Mouse (Mus musculus): ENCODE results near the gene Rapgef4. TPM values are rescaled to one million over a fixed set of nuclear protein-coding genes. Genes with fewer than 3 reads are reported as not detected.
"Not testable (repeated sequence)": the region's sequence is repeated elsewhere in the genome, so short reads cannot be mapped to it uniquely, and the experiment has no call there.

Rapgef4 gene
- polyA plus RNA-seq, 1 experiment: 4.0 TPM

- no peak for DNase-seq (ENCODE audit: low read depth)
Observed at GRCm38 (mm10) chr2:72026506-72026905, 45.5 kb downstream of the Rapgef4 start.

- DNase-seq (ENCODE audit: low read depth): no peak
Observed at GRCm38 (mm10) chr2:72029081-72029480, 48.0 kb downstream of the Rapgef4 start.

DNA sequence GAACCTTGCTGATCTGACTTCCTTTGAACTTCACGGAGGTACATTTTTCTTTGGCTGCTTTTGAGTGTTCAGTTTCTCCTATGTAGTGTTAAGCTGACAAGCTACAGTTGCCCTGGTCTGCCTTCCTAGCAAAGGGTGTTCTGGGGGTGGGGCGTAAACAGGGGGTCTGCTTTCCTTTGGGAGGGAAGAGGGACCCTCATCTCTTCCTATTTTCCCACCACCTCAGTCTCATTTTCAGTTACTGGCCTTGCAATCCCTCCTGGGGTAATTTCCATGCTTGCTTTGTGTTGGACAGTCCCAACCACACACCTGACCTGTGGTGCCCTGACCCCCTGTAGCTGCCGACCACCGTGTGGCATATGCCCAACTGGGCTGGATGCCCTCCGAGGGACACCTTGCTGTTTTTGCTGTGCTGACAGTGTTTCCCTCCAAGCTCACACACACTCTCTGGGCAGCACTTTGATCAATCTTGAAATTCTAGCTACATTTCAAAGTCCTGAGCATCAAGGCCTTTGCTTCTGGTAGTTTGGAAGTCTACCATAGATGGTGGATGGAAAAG, 48.6 kb downstream of the Rapgef4 start:
- DNase-seq (ENCODE audit: low read depth): no peak

DNA sequence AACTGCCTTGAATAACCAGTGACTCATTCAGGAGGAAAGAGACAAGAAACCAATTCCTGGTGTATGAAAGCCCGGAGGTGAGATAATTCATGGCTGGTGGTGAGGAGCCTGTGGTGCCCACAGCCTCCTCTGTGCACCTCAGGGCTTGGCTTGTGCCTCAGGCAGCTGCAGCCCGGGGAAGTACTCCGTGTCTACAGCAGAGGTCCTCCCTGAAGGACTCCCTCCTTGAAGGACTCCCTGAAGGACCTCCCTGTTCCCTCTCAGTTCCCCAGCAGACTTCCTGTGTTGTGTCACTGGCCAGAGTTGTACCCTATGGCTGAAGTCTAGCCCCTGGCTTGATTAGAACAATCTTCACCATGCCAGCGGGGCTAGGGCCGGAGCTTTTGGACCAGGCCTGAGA, 50.7 kb downstream of the Rapgef4 start:
- DNase-seq (ENCODE audit: low read depth): no peak

DNA sequence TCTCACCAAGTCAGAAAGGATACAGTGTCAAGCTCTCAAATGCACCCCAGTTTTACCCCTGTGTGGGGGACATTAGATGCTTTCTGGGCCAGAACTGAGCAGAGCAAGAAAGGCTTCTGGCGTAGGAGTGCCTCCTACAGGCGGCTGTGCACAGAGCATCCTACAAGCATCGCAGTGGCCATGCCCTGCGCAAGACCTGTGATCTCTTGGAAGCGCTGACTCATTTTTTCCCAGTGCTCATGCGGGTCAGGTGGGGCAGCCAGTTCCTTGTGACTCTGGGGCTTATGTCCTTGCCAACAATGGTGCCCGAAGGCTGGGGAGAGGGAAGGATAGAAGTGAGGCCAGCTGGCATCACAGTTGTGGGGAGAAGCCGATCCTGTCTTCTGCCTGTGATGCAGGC, 54.6 kb downstream of the Rapgef4 start:
- no peak for DNase-seq (ENCODE audit: low read depth)

DNA sequence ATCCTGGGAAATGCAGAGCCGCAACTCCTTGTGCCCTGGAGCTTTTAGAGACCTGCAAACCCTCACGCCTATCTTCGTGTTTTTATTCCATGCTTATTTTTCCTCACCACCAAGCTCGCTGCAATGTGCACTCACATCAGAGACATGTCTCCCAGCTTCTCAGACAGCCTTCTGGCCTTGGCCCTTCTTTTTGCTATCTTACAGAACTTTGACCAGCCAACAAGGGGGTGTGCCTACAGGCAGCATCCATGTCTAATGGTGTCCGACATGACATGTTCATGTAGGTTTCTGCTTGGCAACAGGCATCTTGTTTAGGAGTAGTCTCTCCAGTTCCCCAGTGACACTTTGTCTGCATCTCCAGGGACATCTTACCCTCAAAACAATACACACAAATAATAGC, 56.3 kb downstream of the Rapgef4 start:
- DNase-seq (ENCODE audit: low read depth): no peak

- no peak for DNase-seq (ENCODE audit: low read depth)
Observed at GRCm38 (mm10) chr2:72038235-72038634, 57.2 kb downstream of the Rapgef4 start.

- no peak for DNase-seq (ENCODE audit: low read depth)
Observed at GRCm38 (mm10) chr2:72038651-72039251, 57.7 kb downstream of the Rapgef4 start.

GRCm38 (mm10) chr2:72039522-72040045, 58.5 kb downstream of the Rapgef4 start:
- no peak for DNase-seq (ENCODE audit: low read depth)

DNA sequence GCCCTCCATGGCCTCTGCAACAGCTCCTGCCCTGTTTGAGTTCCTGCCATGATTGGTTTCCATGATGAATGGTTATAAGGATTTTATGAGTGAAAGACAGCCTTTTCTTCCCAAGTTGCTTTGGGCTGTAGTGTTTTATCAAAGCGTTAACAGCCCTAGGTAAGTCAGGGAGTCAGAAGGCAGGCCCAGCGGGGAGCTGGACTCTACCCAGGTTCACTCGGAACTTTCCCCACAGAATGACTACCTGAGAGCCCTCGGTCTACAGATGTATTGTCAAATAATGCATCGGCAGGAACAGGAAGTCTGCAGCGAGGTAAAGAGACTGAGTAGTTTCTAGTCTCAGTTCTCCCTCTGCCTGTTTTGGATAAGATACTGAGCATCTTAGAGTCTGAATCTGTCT, 60.0 kb downstream of the Rapgef4 start:
- no peak for DNase-seq (ENCODE audit: low read depth)

DNA sequence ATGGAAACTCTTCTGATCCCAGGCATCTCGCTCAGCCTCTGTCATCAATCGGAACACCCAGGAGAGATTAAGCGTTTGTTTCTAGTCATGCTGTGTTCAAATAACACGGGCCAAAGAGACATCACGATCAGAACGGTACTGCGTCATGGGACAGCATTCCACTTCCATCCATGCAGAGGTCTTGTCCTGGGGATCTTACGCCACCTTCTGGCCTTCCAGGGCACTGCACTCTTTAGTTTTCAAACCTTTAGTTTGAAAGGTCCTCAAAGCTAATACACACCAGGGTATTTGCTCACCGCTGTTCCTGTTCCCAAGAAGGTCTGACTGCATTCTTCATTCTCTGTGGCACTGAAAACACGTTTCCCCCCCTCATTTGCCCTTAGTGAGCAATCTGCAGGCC, 61.1 kb downstream of the Rapgef4 start:
- DNase-seq (ENCODE audit: low read depth): no peak

DNA sequence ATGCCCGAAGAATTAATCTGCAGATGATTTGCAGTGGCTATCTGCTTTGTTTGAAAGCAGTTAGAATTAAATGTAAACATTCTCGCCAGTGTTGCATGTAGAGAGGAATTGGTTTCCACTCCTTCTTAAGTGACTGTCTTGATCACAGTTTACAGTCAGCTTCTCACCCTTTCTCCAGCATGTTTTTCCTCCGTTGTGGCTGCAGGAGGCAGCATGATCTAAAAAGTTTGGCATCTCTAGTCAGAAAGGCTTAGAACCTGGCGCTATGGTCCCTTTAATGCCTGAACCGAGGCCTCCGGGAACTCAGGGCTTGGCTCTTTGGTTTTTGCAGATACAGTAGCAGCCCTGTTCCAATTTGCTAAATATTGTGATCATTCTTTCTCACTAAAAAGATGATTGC, 63.2 kb downstream of the Rapgef4 start:
- no peak for DNase-seq (ENCODE audit: low read depth)

DNA sequence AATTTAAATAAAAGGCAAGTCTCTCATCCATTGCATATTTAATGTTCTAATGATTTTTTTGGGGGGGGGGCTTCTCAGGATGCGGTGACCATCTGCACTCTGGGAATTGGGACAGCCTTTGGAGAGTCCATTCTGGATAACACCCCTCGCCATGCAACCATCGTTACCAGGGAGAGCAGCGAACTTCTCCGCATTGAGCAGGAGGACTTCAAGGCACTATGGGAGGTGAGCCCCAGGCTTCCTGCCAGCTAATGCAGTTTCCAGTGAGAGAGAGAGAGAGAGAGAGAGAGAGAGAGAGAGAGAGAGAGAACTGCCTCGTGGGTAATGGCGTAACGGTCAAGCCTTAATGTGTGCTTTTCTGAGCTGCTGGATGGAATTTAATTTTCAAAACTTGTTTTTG, 64.0 kb downstream of the Rapgef4 start:
- DNase-seq (ENCODE audit: low read depth): no peak

DNA sequence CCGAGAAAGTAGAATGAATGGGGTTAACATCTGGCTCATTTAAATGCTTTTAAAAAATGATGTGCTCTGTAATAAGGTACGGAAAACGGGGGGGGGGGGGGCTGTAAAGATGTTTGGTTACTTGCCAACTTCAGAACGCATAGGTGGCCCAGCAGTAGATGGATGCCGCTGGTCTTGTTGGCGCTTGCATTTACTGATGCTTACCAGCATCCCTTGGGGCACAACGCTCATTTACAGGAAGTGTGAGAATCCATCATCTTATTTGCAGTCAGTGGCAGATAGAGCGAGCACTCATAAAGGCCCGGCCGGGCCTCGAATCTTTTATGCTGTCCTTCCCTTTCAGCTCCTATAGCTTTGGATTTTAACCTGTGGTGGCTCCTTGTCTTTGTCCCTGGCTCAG, 64.6 kb downstream of the Rapgef4 start:
- DNase-seq (ENCODE audit: low read depth): no peak

- no peak for DNase-seq (ENCODE audit: low read depth)
Observed at GRCm38 (mm10) chr2:72050451-72050850, 69.4 kb downstream of the Rapgef4 start.

GRCm38 (mm10) chr2:72054280-72054679, 73.2 kb downstream of the Rapgef4 start:
- DNase-seq (ENCODE audit: low read depth): no peak

- DNase-seq (ENCODE audit: low read depth): no peak
Observed at GRCm38 (mm10) chr2:72054736-72055135, 73.7 kb downstream of the Rapgef4 start.

GRCm38 (mm10) chr2:72055476-72055875, 74.4 kb downstream of the Rapgef4 start:
- no peak for DNase-seq (ENCODE audit: low read depth)

DNA sequence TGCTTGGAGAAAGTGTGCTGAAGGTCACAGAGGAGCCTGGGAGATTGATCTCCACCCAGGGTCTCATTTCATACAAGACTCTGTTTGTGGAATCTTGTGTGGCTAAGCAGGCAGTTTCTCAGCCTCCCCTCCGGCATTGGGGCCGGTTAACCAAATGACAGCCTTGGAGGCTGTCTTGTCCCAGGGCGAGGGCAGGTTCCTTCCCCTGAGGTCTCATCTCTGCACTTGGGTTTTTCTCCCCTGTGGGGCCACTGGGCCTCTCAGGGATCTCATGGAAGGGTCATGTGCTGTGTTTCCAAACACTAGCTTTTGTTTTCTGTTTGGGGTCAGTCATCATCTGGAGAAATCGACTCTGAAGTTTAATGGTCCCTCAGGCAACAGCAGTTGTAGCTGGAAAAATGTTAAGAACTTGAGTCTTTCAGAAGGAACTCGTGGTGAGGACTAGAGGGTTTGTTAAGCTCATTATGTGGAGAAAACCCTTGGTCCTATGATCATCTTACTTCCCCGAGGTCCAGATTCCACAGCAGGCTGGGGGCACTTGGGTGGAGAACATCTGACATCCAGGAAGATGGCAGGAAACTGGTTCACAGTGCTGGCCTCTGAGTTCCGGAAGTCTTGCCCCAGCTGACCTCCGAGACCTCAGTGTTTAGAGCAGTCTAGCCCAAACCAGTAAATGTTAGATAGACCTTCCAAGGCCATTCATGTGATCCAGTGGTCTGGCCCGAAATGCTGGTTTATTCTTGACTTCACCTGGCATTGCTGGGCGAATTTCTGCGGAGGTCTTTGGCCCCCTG, 75.2 kb downstream of the Rapgef4 start:
- DNase-seq (ENCODE audit: low read depth): no peak

DNA sequence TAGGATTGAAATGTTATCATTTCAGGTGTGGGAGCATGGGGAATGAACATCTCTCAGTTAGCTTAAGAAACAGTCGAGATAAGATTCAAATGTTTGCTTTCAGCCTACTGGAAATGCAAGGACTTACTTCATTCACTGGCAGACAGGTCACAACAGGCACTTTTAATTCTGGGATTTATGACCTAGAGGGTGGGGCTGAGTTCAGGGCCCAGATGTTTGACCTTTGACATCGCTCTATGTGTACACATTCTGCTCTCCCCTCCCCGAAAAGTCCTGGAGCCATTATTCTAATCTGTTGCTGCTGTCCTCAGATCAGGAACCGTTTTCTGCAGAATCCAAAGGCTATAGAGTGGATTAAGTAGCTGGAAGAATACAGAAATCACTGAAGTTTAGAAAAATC, 81.9 kb downstream of the Rapgef4 start:
- no peak for DNase-seq (ENCODE audit: low read depth)

- DNase-seq (ENCODE audit: low read depth): no peak
Observed at GRCm38 (mm10) chr2:72068505-72068904, 87.5 kb downstream of the Rapgef4 start.

- no peak for DNase-seq (ENCODE audit: low read depth)
Observed at GRCm38 (mm10) chr2:72070086-72070485, 89.0 kb downstream of the Rapgef4 start.

- not testable (repeated sequence) for DNase-seq (ENCODE audit: low read depth)
Observed at GRCm38 (mm10) chr2:72073121-72073520, 92.1 kb downstream of the Rapgef4 start.
